Mouse (Mus musculus): ENCODE measurements around the gene Psmb7. TPM values are rescaled to one million over a fixed set of nuclear protein-coding genes. Genes with fewer than 3 reads are reported as not detected.

Psmb7 gene
- polyA plus RNA-seq, 1 experiment = 28.4 TPM

GRCm38 (mm10) chr2:38544982-38545381 is 98.9 kb downstream of the Psmb7 start:
- H3K4me1 ChIP-seq (ENCODE audit: control insufficient read depth, insufficient read depth, insufficient read length, low read length) = peaks cover 42% of the 10 kb centered on the region; the same call in 1 of the 2 replicates
- no peaks in the 10 kb centered on the region for H3K36me3 ChIP-seq (ENCODE audit: control insufficient read depth, insufficient read depth, low read length)
- 65% methylated on average over 6 of the region's 6 CpGs for WGBS
- no peaks in the 10 kb centered on the region for H3K27me3 ChIP-seq (ENCODE audit: control insufficient read depth, insufficient read depth, low read length)
- no peak overlapping the region for H3K27ac ChIP-seq (ENCODE audit: insufficient read depth, low read depth, low read length)
- H3K4me3 ChIP-seq (ENCODE audit: low read depth, low read length) = no peak overlapping the region
- TF ChIP-seq POLR2A (IDR thresholded peaks at IDR 0.05; ENCODE audit: low read depth, low read length) (no peak), CTCF (IDR thresholded peaks at IDR 0.05; ENCODE audit: extremely low read depth, insufficient read length, insufficient replicate concordance, low read depth, low read length) (no peak)

- peaks cover 48% of the 10 kb centered on the region for H3K4me1 ChIP-seq (ENCODE audit: control insufficient read depth, insufficient read depth, insufficient read length, low read length)
- no peaks in the 10 kb centered on the region for H3K27me3 ChIP-seq (ENCODE audit: control insufficient read depth, insufficient read depth, low read length)
- no peak for TF ChIP-seq CTCF (IDR thresholded peaks at IDR 0.05; ENCODE audit: extremely low read depth, insufficient read length, insufficient replicate concordance, low read depth, low read length)
- no peak for TF ChIP-seq POLR2A (IDR thresholded peaks at IDR 0.05; ENCODE audit: low read depth, low read length)
- H3K27ac ChIP-seq (ENCODE audit: insufficient read depth, low read depth, low read length) = no peak overlapping the region
- no peaks in the 10 kb centered on the region for H3K36me3 ChIP-seq (ENCODE audit: control insufficient read depth, insufficient read depth, low read length)
- no peak overlapping the region for H3K4me3 ChIP-seq (ENCODE audit: low read depth, low read length)
These were observed 99.5 kb downstream of the Psmb7 start for GRCm38 (mm10) chr2:38544341-38544740.

GRCm38 (mm10) chr2:38543158-38543557 is 100.7 kb downstream of the Psmb7 start:
- TF ChIP-seq CTCF (IDR thresholded peaks at IDR 0.05; ENCODE audit: extremely low read depth, insufficient read length, insufficient replicate concordance, low read depth, low read length) (no peak), POLR2A (IDR thresholded peaks at IDR 0.05; ENCODE audit: low read depth, low read length) (no peak)
- no peaks in the 10 kb centered on the region for H3K36me3 ChIP-seq (ENCODE audit: control insufficient read depth, insufficient read depth, low read length)
- no peak overlapping the region for H3K27ac ChIP-seq (ENCODE audit: insufficient read depth, low read depth, low read length)

GRCm38 (mm10) chr2:38542366-38542765 is 101.5 kb downstream of the Psmb7 start:
- peaks cover 61% of the 10 kb centered on the region for H3K4me1 ChIP-seq (ENCODE audit: control insufficient read depth, insufficient read depth, insufficient read length, low read length)
- no peak overlapping the region for H3K4me3 ChIP-seq (ENCODE audit: low read depth, low read length)
- no peak for TF ChIP-seq CTCF (IDR thresholded peaks at IDR 0.05; ENCODE audit: extremely low read depth, insufficient read length, insufficient replicate concordance, low read depth, low read length)
- TF ChIP-seq POLR2A (IDR thresholded peaks at IDR 0.05; ENCODE audit: low read depth, low read length) = no peak
- H3K27me3 ChIP-seq (ENCODE audit: control insufficient read depth, insufficient read depth, low read length) = no peaks in the 10 kb centered on the region
- H3K27ac ChIP-seq (ENCODE audit: insufficient read depth, low read depth, low read length) = no peak overlapping the region
- no peaks in the 10 kb centered on the region for H3K36me3 ChIP-seq (ENCODE audit: control insufficient read depth, insufficient read depth, low read length)
- 3% methylated on average over 1 of the region's 1 CpGs for WGBS

More at GRCm38 (mm10) chr2:38543158-38543557, 100.7 kb downstream of the Psmb7 start:
- Histone ChIP-seq H3K4me1 (ENCODE audit: control insufficient read depth, insufficient read depth, insufficient read length, low read length) (peaks cover 58% of the 10 kb centered on the region), H3K4me3 (ENCODE audit: low read depth, low read length) (no peak overlapping the region), H3K27me3 (ENCODE audit: control insufficient read depth, insufficient read depth, low read length) (no peaks in the 10 kb centered on the region)
- 84% methylated on average over 2 of the region's 2 CpGs for whole genome bisulfite sequencing

GRCm38 (mm10) chr2:38541570-38541969 is 102.3 kb downstream of the Psmb7 start:
- Histone ChIP-seq H3K27ac (ENCODE audit: insufficient read depth, low read depth, low read length) (peak overlapping the region; percentile 59), H3K27me3 (ENCODE audit: control insufficient read depth, insufficient read depth, low read length) (no peaks in the 10 kb centered on the region), H3K36me3 (ENCODE audit: control insufficient read depth, insufficient read depth, low read length) (no peaks in the 10 kb centered on the region), H3K4me3 (ENCODE audit: low read depth, low read length) (no peak overlapping the region), H3K4me1 (ENCODE audit: control insufficient read depth, insufficient read depth, insufficient read length, low read length) (peaks cover 64% of the 10 kb centered on the region)
- TF ChIP-seq POLR2A (IDR thresholded peaks at IDR 0.05; ENCODE audit: low read depth, low read length) (no peak), CTCF (IDR thresholded peaks at IDR 0.05; ENCODE audit: extremely low read depth, insufficient read length, insufficient replicate concordance, low read depth, low read length) (0 out of 2 replicates have a peak, but pooled peaks have one; percentile 15)
- WGBS = 19% methylated on average over 1 of the region's 1 CpGs

GRCm38 (mm10) chr2:38541101-38541500 is 102.8 kb downstream of the Psmb7 start:
- H3K27me3 ChIP-seq (ENCODE audit: control insufficient read depth, insufficient read depth, low read length) = no peaks in the 10 kb centered on the region
- no peak for TF ChIP-seq CTCF (IDR thresholded peaks at IDR 0.05; ENCODE audit: extremely low read depth, insufficient read length, insufficient replicate concordance, low read depth, low read length)
- H3K36me3 ChIP-seq (ENCODE audit: control insufficient read depth, insufficient read depth, low read length) = no peaks in the 10 kb centered on the region
- H3K4me3 ChIP-seq (ENCODE audit: low read depth, low read length) = no peak overlapping the region
- 33% methylated on average over 3 of the region's 3 CpGs for WGBS
- peaks cover 68% of the 10 kb centered on the region for H3K4me1 ChIP-seq (ENCODE audit: control insufficient read depth, insufficient read depth, insufficient read length, low read length)
- peak overlapping the region; percentile 59 for H3K27ac ChIP-seq (ENCODE audit: insufficient read depth, low read depth, low read length)

GRCm38 (mm10) chr2:38540666-38541065 is 103.2 kb downstream of the Psmb7 start:
- TF ChIP-seq POLR2A (IDR thresholded peaks at IDR 0.05; ENCODE audit: low read depth, low read length) = no peak
- no peak for TF ChIP-seq CTCF (IDR thresholded peaks at IDR 0.05; ENCODE audit: extremely low read depth, insufficient read length, insufficient replicate concordance, low read depth, low read length)
- WGBS = 61% methylated on average over 6 of the region's 6 CpGs
- H3K4me1 ChIP-seq (ENCODE audit: control insufficient read depth, insufficient read depth, insufficient read length, low read length) = peaks cover 68% of the 10 kb centered on the region

More at GRCm38 (mm10) chr2:38540666-38541065, 103.2 kb downstream of the Psmb7 start:
- no peak overlapping the region; the same call in 1 of the 2 replicates for H3K27ac ChIP-seq (ENCODE audit: insufficient read depth, low read depth, low read length)
- no peak overlapping the region for H3K4me3 ChIP-seq (ENCODE audit: low read depth, low read length)
- no peaks in the 10 kb centered on the region for H3K27me3 ChIP-seq (ENCODE audit: control insufficient read depth, insufficient read depth, low read length)
- H3K36me3 ChIP-seq (ENCODE audit: control insufficient read depth, insufficient read depth, low read length) = no peaks in the 10 kb centered on the region

Data from small intestine, adult 2 months (tissue).